Mouse (Mus musculus) liver, adult 2 months (tissue): ENCODE measurements at regions not wholly inside any gene's neighbourhood (a gene's known extent, or its start where the extent isn't known, plus 50 kb on each side); places are given as distances from the start of the nearest gene placed in this dataset.

Experiments used
- CTCF ChIP-seq: fragments of 200-500 bp; IDR thresholded peaks from 2 replicates; pipeline ENCODE4 v1.5.1; 2011; ENCODE audit warnings: low read depth, low read length, control low read depth
- POLR2A ChIP-seq: fragments of 200-500 bp; IDR thresholded peaks from 2 replicates; pipeline ENCODE4 v1.6.1; 2011; ENCODE audit warnings: low read length, control low read depth; ENCODE audit not compliant: insufficient read depth; ENCODE audit errors: extremely low read depth

- no peak for TF ChIP-seq CTCF
- TF ChIP-seq POLR2A, result no peak
Measured at GRCm38 (mm10) chr12:27826208-27826607, 483.8 kb upstream of the Sox11 start.
